Mouse (Mus musculus) stomach, embryonic 16.5 days (tissue): ENCODE measurements around the gene Cdx2. TPM values are rescaled to one million over a fixed set of nuclear protein-coding genes. Genes with fewer than 3 reads are reported as not detected.

Experiments used
- ATAC-seq: fragments of 200-750 bp; cut with Nextera tagmentation; 2 replicates; pipeline ENCODE4 v1.8.0; 2017; ENCODE audit warnings: moderate number of reproducible peaks, moderate TSS enrichment; ENCODE audit not compliant: insufficient read depth, low FRiP score
- H3K27ac ChIP-seq: fragments of 300-500 bp; sonication (generic); 2 replicates; pipeline ENCODE4 v1.5.1; 2014; ENCODE audit warnings: low read length
- H3K27me3 ChIP-seq: fragments of 300-500 bp; sonication (generic); 2 replicates; pipeline ENCODE4 v1.6.1; 2014; ENCODE audit warnings: low read length, control low read depth, mixed read lengths; ENCODE audit not compliant: control insufficient read depth, insufficient read depth
- H3K36me3 ChIP-seq: fragments of 300-500 bp; sonication (generic); 2 replicates; pipeline ENCODE4 v1.6.1; 2014; ENCODE audit warnings: low read length; ENCODE audit not compliant: control insufficient read depth, insufficient read depth
- H3K4me1 ChIP-seq: fragments of 300-500 bp; sonication (generic); 2 replicates; pipeline ENCODE4 v1.6.1; 2014; ENCODE audit warnings: low read length, control low read depth, mixed read lengths; ENCODE audit not compliant: control insufficient read depth, insufficient read depth
- H3K4me2 ChIP-seq: fragments of 300-500 bp; sonication (generic); 2 replicates; pipeline ENCODE4 v1.6.1; 2014; ENCODE audit warnings: low read depth, low read length, mixed read lengths
- H3K4me3 ChIP-seq: fragments of 300-500 bp; sonication (generic); replicated peaks from 2 replicates; pipeline ENCODE4 v1.5.1; 2014; ENCODE audit warnings: mild to moderate bottlenecking, low read length
- H3K9ac ChIP-seq: fragments of 300-500 bp; sonication (generic); 2 replicates; pipeline ENCODE4 v1.6.1; 2014; ENCODE audit warnings: low read length
- H3K9me3 ChIP-seq: fragments of 300-500 bp; sonication (generic); replicated peaks from 2 replicates; pipeline ENCODE4 v1.6.1; 2016; ENCODE audit warnings: low read length, control low read depth; ENCODE audit not compliant: control insufficient read depth
- WGBS: fragments of 180-500 bp; shearing (Covaris S2); extraction: QIAGEN DNeasy Blood & Tissue Kit; methylation state at CpG from one replicate; pipeline ENCODE4 v1.1.7; 2014; 5-methylcytosine and 5-hydroxymethylcytosine counted together
- polyA plus RNA-seq: library from polyadenylated mRNA; unstranded; fragments of >200 nt; fragmentation: Nextera tagmentation; extraction: Ambion mirVana; gene quantifications from 2 replicates; pipeline ENCODE4 v1.2.1, GENCODE M21; 2015

Cdx2 gene
- polyA plus RNA-seq, 1 experiment from 2014 or later = 3.4 TPM

- H3K27me3 ChIP-seq = peaks cover 99% of the 10 kb centered on the region
- no peak overlapping the region for H3K4me2 ChIP-seq
Observed at GRCm38 (mm10) chr5:147308451-147308850, 1.4 kb upstream of the Cdx2 start.

DNA sequence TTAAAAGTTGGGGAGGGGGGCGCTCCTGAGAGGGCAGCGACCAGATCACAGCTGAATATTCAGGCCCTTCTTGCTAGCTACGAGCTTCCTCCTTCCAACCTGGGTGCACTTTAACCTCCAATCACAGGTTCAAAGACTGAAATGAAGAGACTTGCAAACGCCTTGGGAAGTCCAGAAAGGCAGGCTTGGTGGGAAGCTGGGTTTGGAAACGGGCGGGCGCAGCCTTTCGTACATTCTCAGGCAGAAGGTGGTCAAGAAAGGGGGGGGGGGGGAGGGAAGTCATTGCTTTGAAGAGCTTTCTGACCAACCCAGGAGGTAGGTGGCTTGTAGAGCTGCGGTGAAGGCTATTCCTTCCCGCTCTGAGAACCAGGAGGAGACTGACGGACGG is 322 bp upstream of the Cdx2 start:
- 0 out of 2 replicates have a peak, but pooled peaks have one; percentile 2 for ATAC-seq
- H3K4me1 ChIP-seq = no peaks in the 10 kb centered on the region; the same call in 1 of the 2 replicates
- H3K27me3 ChIP-seq = peaks cover 99% of the 10 kb centered on the region
- H3K9me3 ChIP-seq = no peaks in the 10 kb centered on the region
- H3K27ac ChIP-seq = no peak overlapping the region
- peak overlapping the region; percentile 33; the same call in 1 of the 2 replicates for H3K4me3 ChIP-seq
- no peaks in the 10 kb centered on the region for H3K36me3 ChIP-seq
- no peak overlapping the region for H3K9ac ChIP-seq
- peak overlapping the region; percentile 12; the same call in 1 of the 2 replicates for H3K4me2 ChIP-seq
- WGBS = 4% methylated on average over 12 of the region's 12 CpGs

More at GRCm38 (mm10) chr5:147308451-147308850, 1.4 kb upstream of the Cdx2 start:
- ATAC-seq = no peak
- no peaks in the 10 kb centered on the region for H3K36me3 ChIP-seq
- H3K27ac ChIP-seq = no peak overlapping the region
- H3K9me3 ChIP-seq = no peaks in the 10 kb centered on the region
- H3K4me1 ChIP-seq = no peaks in the 10 kb centered on the region; the same call in 1 of the 2 replicates
- H3K4me3 ChIP-seq = no peak overlapping the region
- no peak overlapping the region for H3K9ac ChIP-seq
- 14% methylated on average over 9 of the region's 9 CpGs for WGBS

DNA sequence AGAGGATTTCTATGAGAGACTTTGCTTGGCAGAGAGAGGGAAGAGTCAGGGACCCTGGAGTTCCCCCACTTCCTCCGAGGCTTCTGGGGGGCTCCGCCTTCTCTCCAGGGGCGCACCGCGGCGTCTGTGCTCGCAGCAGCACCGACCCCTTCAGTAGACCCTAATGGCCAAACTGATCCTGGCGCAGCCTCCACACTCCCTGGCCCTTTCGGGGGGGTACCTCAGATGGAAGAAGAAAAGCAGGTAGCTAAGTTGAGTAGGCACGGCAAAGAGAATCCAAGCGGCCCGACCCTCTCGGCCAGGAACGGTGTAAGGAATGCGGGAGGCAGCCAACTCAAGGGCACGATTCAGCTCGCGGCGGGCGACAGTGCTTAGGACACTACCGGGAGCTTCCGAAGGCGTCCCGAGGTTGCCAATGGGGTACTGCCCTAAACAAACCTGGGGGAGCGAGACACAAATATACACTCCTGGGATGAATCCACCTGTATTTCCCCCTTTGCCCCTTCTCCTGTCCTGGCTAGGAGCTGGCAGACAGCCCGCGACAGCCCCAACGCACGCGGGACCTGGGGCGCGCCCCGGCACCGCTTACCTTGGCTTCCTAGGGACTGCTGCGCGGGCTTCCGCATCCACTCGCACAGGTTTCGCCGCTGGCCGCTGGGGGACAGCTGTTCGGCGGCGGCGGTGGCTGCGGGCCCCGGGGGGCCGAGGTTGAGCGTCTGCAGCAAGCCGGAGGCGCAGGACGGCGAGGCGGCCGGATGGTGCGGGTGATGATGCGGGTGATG is 1.0 kb downstream of the Cdx2 start:
- Histone ChIP-seq H3K27me3 (peaks cover 99% of the 10 kb centered on the region), H3K4me1 (no peaks in the 10 kb centered on the region; the same call in none of the 2 replicates), H3K4me2 (peak overlapping the region; percentile 29; the same call in 1 of the 2 replicates), H3K9me3 (no peaks in the 10 kb centered on the region), H3K4me3 (peak overlapping the region; percentile 33), H3K27ac (peak overlapping the region; percentile 27; the same call in 1 of the 2 replicates), H3K36me3 (no peaks in the 10 kb centered on the region), H3K9ac (peak overlapping the region; percentile 23; the same call in 1 of the 2 replicates)
- ATAC-seq = no peak
- under 1% methylated on average over 58 of the region's 58 CpGs for WGBS

GRCm38 (mm10) chr5:147305166-147305565 is 1.9 kb downstream of the Cdx2 start:
- WGBS = under 1% methylated on average over 16 of the region's 16 CpGs
- Histone ChIP-seq H3K4me2 (no peak overlapping the region), H3K4me3 (peak overlapping the region; percentile 33), H3K9me3 (no peaks in the 10 kb centered on the region), H3K9ac (peak overlapping the region; percentile 47), H3K36me3 (no peaks in the 10 kb centered on the region), H3K27me3 (peaks cover 98% of the 10 kb centered on the region), H3K4me1 (no peaks in the 10 kb centered on the region; the same call in none of the 2 replicates), H3K27ac (no peak overlapping the region)
- ATAC-seq = no peak

DNA sequence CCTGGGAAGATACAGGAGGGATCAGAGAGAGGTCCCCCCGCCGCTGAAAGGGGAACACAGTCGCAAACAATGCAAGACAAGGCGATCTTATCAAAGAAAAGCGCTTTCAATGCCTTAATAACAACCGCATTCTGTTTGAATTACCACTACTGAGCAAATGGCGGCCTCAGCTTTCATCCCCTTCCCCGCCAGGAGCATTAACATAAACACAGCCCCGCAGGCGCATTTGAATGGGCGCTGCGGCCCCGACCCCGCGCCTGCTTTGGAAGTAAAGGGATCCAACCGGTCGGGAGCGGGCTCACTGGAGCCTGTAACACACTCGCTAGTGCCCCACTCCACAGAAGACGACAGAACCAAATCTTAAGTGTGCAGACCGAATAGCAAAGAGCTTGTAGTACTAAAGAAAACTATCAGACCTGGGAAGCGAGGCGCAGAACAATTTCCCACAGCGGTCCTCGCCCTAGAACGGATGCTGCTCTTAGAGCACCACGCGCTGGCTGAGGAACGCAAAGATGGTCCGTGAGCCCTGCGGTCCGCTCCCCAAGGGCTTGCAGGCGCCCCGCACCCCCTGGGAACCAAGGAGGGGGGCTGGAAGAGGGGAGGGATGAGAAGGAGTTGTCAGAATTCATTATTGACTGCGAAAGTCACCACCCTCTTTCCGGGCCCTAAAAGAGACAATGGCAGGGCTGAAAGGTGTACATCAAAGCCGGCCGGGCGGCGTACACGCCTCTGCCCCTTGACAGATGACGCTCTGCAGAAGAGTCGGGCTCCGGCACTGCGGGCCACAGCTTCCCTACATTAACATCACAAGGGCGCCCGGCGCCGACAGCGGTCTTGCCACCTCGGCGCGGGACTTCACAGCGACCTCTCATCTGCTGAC is 2.6 kb downstream of the Cdx2 start:
- no peak overlapping the region for H3K27ac ChIP-seq
- H3K4me3 ChIP-seq = peak overlapping the region; percentile 33
- WGBS = under 1% methylated on average over 54 of the region's 54 CpGs
- ATAC-seq = no peak
- peaks cover under 1% of the 10 kb centered on the region for H3K4me1 ChIP-seq
- no peak overlapping the region for H3K4me2 ChIP-seq
- H3K36me3 ChIP-seq = no peaks in the 10 kb centered on the region
- H3K27me3 ChIP-seq = peaks cover 97% of the 10 kb centered on the region
- 0 out of 2 replicates have a peak overlapping the region, but pooled peaks have one; percentile 47 for H3K9ac ChIP-seq
- H3K9me3 ChIP-seq = no peaks in the 10 kb centered on the region

DNA sequence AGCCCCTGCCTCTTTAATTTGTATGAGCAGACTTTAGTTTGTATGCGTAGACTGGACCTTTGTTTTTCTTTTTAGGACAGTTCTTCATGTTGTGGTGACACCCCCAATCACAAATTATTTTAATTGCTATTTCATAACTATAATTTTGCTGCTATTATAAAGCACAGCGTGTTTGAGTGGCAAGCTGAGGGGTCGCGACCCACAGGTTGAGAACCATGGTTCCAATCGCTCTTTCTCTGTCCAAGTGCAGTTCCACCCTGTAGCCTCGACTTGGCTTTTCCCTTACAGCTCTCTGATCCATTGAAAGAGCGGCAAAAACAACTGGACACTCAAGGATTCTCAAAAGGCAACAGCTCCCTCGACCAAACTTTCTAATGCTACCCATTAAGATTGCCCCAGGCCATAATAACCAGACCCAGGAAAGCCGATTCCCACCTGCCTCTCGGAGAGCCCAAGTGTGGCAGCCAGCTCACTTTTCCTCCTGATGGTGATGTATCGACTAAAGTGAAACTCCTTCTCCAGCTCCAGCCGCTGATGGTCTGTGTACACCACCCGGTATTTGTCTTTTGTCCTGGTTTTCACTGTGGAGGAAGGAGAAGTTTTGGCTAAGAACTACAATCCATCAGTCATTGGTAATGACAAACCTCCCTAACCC is 4.2 kb downstream of the Cdx2 start:
- no peak overlapping the region for H3K27ac ChIP-seq
- H3K9ac ChIP-seq = no peak overlapping the region
- H3K4me2 ChIP-seq = no peak overlapping the region
- peaks cover 7% of the 10 kb centered on the region for H3K4me1 ChIP-seq
- peaks cover 96% of the 10 kb centered on the region for H3K27me3 ChIP-seq
- no peaks in the 10 kb centered on the region for H3K9me3 ChIP-seq
- WGBS = 9% methylated on average over 13 of the region's 13 CpGs
- ATAC-seq = no peak
- H3K4me3 ChIP-seq = 0 out of 2 replicates have a peak overlapping the region, but pooled peaks have one; percentile 1
- H3K36me3 ChIP-seq = no peaks in the 10 kb centered on the region

GRCm38 (mm10) chr5:147302141-147302540 is 4.9 kb downstream of the Cdx2 start:
- 18% methylated on average over 8 of the region's 8 CpGs for WGBS
- no peak for ATAC-seq
- Histone ChIP-seq H3K36me3 (no peaks in the 10 kb centered on the region), H3K27ac (no peak overlapping the region), H3K9me3 (no peaks in the 10 kb centered on the region), H3K9ac (no peak overlapping the region), H3K4me1 (peaks cover 7% of the 10 kb centered on the region), H3K27me3 (peaks cover 91% of the 10 kb centered on the region), H3K4me3 (no peak overlapping the region), H3K4me2 (no peak overlapping the region)

DNA sequence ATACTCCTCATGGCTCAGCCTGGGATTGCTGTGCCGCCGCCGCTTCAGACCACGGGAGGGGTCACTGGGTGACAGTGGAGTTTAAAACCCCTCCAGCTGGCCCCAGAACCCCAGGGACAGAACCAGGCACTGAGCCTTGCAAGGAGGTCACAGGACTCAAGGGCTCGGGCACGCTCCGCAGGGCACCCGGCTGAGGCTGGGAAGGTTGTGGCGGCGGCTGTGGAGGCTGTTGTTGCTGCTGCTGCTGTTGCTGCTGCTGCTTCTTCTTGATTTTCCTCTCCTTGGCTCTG is 5.3 kb downstream of the Cdx2 start:
- 6% methylated on average over 10 of the region's 10 CpGs for WGBS
- Histone ChIP-seq H3K9me3 (no peaks in the 10 kb centered on the region), H3K36me3 (no peaks in the 10 kb centered on the region), H3K4me3 (0 out of 2 replicates have a peak overlapping the region, but pooled peaks have one; percentile 1), H3K4me1 (peaks cover 7% of the 10 kb centered on the region), H3K9ac (no peak overlapping the region), H3K27ac (no peak overlapping the region), H3K4me2 (no peak overlapping the region), H3K27me3 (peaks cover 87% of the 10 kb centered on the region)
- ATAC-seq = no peak
